Comparison of ENCODE assay signal across 9 mouse cellular contexts in the genomic region with DNA sequence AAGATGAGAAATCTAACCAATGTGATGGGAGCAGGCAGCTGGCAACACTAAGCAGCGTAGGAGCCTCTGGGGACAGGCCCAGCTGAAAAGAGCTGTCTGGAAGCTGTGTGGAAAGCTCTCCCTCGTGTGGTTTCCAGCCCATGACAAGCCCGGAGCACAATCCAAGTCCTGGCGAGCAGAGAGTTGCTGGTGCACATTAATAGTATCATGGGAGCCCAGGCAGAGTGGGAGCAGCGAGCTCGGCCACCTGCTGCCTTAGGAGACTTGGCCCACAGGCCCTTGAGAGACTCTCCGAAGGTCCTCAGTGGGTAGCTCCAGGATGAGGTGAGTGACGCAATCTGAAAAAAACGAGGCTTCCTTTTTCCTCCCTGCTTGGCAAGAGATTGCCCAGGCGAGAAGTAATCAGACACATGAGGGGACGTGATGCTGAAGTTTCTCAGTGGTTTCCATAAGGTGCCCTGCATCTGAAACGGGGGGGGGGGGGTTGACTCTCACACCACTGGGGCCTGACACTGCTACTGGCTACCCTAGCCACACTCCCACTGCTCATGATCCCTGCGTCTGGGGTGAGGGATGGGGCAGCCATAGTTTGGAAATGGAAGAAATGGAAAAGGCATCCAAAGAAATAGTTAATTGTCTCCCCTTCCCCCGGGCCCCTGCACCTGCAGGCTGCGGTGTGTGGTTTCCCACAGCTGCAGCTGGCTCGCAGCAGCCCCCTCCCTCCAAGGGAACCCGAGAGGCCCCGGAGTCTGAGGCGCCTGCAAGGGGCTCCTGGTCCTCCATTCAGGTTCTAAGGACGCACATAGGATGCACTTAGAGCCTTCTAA. TPM values are rescaled to one million over a fixed set of nuclear protein-coding genes. Genes with fewer than 3 reads are reported as not detected.
A peak's percentile ranks its signal among the peaks of the same experiment; 100 is the strongest.
DNase-seq lines count a peak whose midpoint lies in the region; ATAC-seq lines count a peak whose summit lies in the region.
"Had no signal": no experiment of that assay in that cellular context is flagged by ENCODE, and none has a peak within 500 bp of the region (broad histone marks: within the 10 kb centered on the region; RNA-seq: fewer than 3 reads in every experiment).

No protein-coding gene starts in this region.

- H3K9me3 ChIP-seq in embryonic facial prominence, embryonic 15.5 days (replicated peaks), result no peaks in the 10 kb centered on the region
- no peaks in the 10 kb centered on the region for H3K9me3 ChIP-seq in hindbrain, embryonic 14.5 days (ENCODE audit: control insufficient read depth, low read length)
- H3K9me3 ChIP-seq in stomach, embryonic 16.5 days (replicated peaks; ENCODE audit: control insufficient read depth, low read length), result no peaks in the 10 kb centered on the region

- WGBS in embryonic facial prominence, embryonic 15.5 days, result 14% methylated on average over 20 of the region's 20 CpGs
- WGBS in hindbrain, embryonic 14.5 days, result 34% methylated on average over 20 of the region's 20 CpGs
- 35% methylated on average over 20 of the region's 20 CpGs for WGBS in stomach, embryonic 16.5 days

- 0 out of 2 replicates have a peak overlapping the region, but pooled peaks have one; percentile 13 for H3K4me2 ChIP-seq in embryonic facial prominence, embryonic 15.5 days (replicated peaks)
- no peak overlapping the region for H3K4me2 ChIP-seq in hindbrain, embryonic 14.5 days (replicated peaks)
- H3K4me2 ChIP-seq in stomach, embryonic 16.5 days (ENCODE audit: low read depth, low read length), result no peak overlapping the region

- H3K9ac ChIP-seq in embryonic facial prominence, embryonic 15.5 days, result no peak overlapping the region
- no peak overlapping the region for H3K9ac ChIP-seq in hindbrain, embryonic 14.5 days
- H3K9ac ChIP-seq in stomach, embryonic 16.5 days (ENCODE audit: low read length), result no peak overlapping the region

- H3K27ac ChIP-seq in embryonic facial prominence, embryonic 15.5 days (replicated peaks), result peak overlapping the region; percentile 58; the same call in 1 of the 2 replicates
- 0 out of 2 replicates have a peak overlapping the region, but pooled peaks have one; percentile 0 for H3K27ac ChIP-seq in hindbrain, embryonic 14.5 days
- H3K27ac ChIP-seq in stomach, embryonic 16.5 days (ENCODE audit: low read length), result no peak overlapping the region

- DNase-seq in frontal cortex, postnatal 36 days (ENCODE audit: low spot score in 2 of 2), result peak; percentile 26 to 35
- DNase-seq in frontal cortex, postnatal 14 days (ENCODE audit: low spot score in 2 of 2), result no peak
- DNase-seq in 416B (ENCODE audit: low read depth), result peak; percentile 88
- DNase-seq in hindbrain, embryonic 14.5 days (ENCODE audit: low spot score), result no peak
- DNase-seq in urinary bladder, adult 2 months (ENCODE audit: low spot score), result no peak
- no peak for DNase-seq in left cerebral cortex, adult 18-20 months (ENCODE audit: low spot score in 2 of 2)

- H3K27me3 ChIP-seq in embryonic facial prominence, embryonic 15.5 days, result no peaks in the 10 kb centered on the region
- H3K27me3 ChIP-seq in hindbrain, embryonic 14.5 days (ENCODE audit: control insufficient read depth, insufficient read depth, low read length), result no peaks in the 10 kb centered on the region
- H3K27me3 ChIP-seq in stomach, embryonic 16.5 days (ENCODE audit: control insufficient read depth, insufficient read depth, low read length), result no peaks in the 10 kb centered on the region

- peaks cover 28% of the 10 kb centered on the region for H3K4me1 ChIP-seq in embryonic facial prominence, embryonic 15.5 days
- H3K4me1 ChIP-seq in hindbrain, embryonic 14.5 days (replicated peaks; ENCODE audit: control insufficient read depth, insufficient read depth, low read length), result 0 out of 2 replicates have a peak, but pooled peaks cover 11% of the 10 kb centered on the region
- peaks cover 9% of the 10 kb centered on the region for H3K4me1 ChIP-seq in stomach, embryonic 16.5 days (ENCODE audit: control insufficient read depth, insufficient read depth, low read length)

- H3K4me3 ChIP-seq in embryonic facial prominence, embryonic 15.5 days (replicated peaks), result no peak overlapping the region
- no peak overlapping the region for H3K4me3 ChIP-seq in hindbrain, embryonic 14.5 days (replicated peaks; ENCODE audit: low read length)
- H3K4me3 ChIP-seq in stomach, embryonic 16.5 days (replicated peaks; ENCODE audit: low read length), result no peak overlapping the region
- H3K4me3 ChIP-seq: erythroblast, embryonic 14.5 days had no signal

- no peaks in the 10 kb centered on the region for H3K36me3 ChIP-seq in embryonic facial prominence, embryonic 15.5 days
- H3K36me3 ChIP-seq in hindbrain, embryonic 14.5 days (replicated peaks; ENCODE audit: control insufficient read depth, insufficient read depth), result no peaks in the 10 kb centered on the region
- no peaks in the 10 kb centered on the region for H3K36me3 ChIP-seq in stomach, embryonic 16.5 days (ENCODE audit: control insufficient read depth, insufficient read depth, low read length)

- peak; percentile 85 for ATAC-seq in embryonic facial prominence, embryonic 15.5 days (ENCODE audit: insufficient number of reproducible peaks, low FRiP score, low TSS enrichment, low read depth)
- peak; percentile 40; the same call in 1 of the 2 replicates for ATAC-seq in hindbrain, embryonic 14.5 days (ENCODE audit: low FRiP score)
- peak; percentile 62; the same call in 1 of the 2 replicates for ATAC-seq in stomach, embryonic 16.5 days (ENCODE audit: insufficient read depth, low FRiP score)

RNA-seq across cellular contexts. Expression of a gene that starts 19.8 kb away (rescaled TPM):
- polyA plus RNA-seq in embryonic facial prominence, embryonic 15.5 days (2015; fragmentation: Nextera tagmentation; extraction: Ambion mirVana), result 258 and 285 TPM in 2 replicates
- polyA plus RNA-seq in hindbrain, embryonic 14.5 days (2014; fragmentation: Nextera tagmentation; extraction: Ambion mirVana), result 298 and 339 TPM in 2 replicates
- 214 and 229 TPM in 2 replicates for polyA plus RNA-seq in stomach, embryonic 16.5 days (2015; fragmentation: Nextera tagmentation; extraction: Ambion mirVana)
- 203 and 232 TPM in 2 replicates for polyA plus RNA-seq in urinary bladder, adult 2 months (2012; rRNA removed)
- 100 to 1,000 TPM; 160 to 170 TPM for total RNA-seq in left cerebral cortex, adult 18-20 months (2021)

RNA-seq across cellular contexts. Expression of a gene that starts 50.1 kb away (rescaled TPM):
- polyA plus RNA-seq in embryonic facial prominence, embryonic 15.5 days (2015; fragmentation: Nextera tagmentation; extraction: Ambion mirVana), result 5.1 and 6.7 TPM in 2 replicates
- 3.3 and 3.8 TPM in 2 replicates for polyA plus RNA-seq in hindbrain, embryonic 14.5 days (2014; fragmentation: Nextera tagmentation; extraction: Ambion mirVana)
- polyA plus RNA-seq in stomach, embryonic 16.5 days (2015; fragmentation: Nextera tagmentation; extraction: Ambion mirVana), result 4.2 and 4.4 TPM in 2 replicates
- polyA plus RNA-seq in urinary bladder, adult 2 months (2012; rRNA removed), result 11.7 and 14.1 TPM in 2 replicates
- total RNA-seq in left cerebral cortex, adult 18-20 months (2021), result 1 to 10 TPM; 1.8 TPM

Comparison
In these comparisons a context has a peak if more than half of its experiments do, and no peak if none do; other contexts are left out.
1. DNase-seq: peak in frontal cortex, postnatal 36 days (2 of 2) and 416B (single experiment); none in frontal cortex, postnatal 14 days (0 of 2), hindbrain, embryonic 14.5 days (single experiment), urinary bladder, adult 2 months (single experiment) and left cerebral cortex, adult 18-20 months (0 of 2).
2. Peak in every context shown above with its lines, with median percentiles within 50 percentile points of each other: ATAC-seq.